Mouse (Mus musculus): Measurements from ENCODE around the gene Fam78b. TPM values are rescaled to one million over a fixed set of nuclear protein-coding genes. Genes with fewer than 3 reads are reported as not detected.

The Fam78b gene
- polyA plus RNA-seq, 1 experiment, result 0.72 TPM

GRCm38 (mm10) chr1:167024961-167025360 lies 23.7 kb downstream of the Fam78b start:
- H3K27ac ChIP-seq (ENCODE audit: insufficient read depth, low read length), result no peak overlapping the region
- no peaks in the 10 kb centered on the region for H3K4me1 ChIP-seq (ENCODE audit: control insufficient read depth, insufficient read depth, insufficient read length)
- WGBS, result 65% methylated on average over 4 of the region's 4 CpGs
- no peaks in the 10 kb centered on the region for H3K27me3 ChIP-seq (ENCODE audit: control insufficient read depth, insufficient read depth, low read length)
- no peak for DNase-seq (ENCODE audit: low read depth in 1 of 2, low spot score in 2 of 2)
- no peaks in the 10 kb centered on the region for H3K36me3 ChIP-seq (ENCODE audit: control insufficient read depth, insufficient read depth, low read length)
- TF ChIP-seq POLR2A (IDR thresholded peaks at IDR 0.05; ENCODE audit: low read depth, low read length) (no peak), CTCF (IDR thresholded peaks at IDR 0.05; ENCODE audit: extremely low read depth, insufficient read depth, insufficient read length, insufficient replicate concordance) (no peak)
- H3K4me3 ChIP-seq (ENCODE audit: extremely low read depth, insufficient read depth, insufficient read length), result no peak overlapping the region

GRCm38 (mm10) chr1:167032046-167032648 lies 30.9 kb downstream of the Fam78b start:
- H3K27ac ChIP-seq (ENCODE audit: insufficient read depth, low read length), result no peak overlapping the region
- 84% methylated on average over 13 of the region's 13 CpGs for WGBS
- no peak for TF ChIP-seq CTCF (IDR thresholded peaks at IDR 0.05; ENCODE audit: extremely low read depth, insufficient read depth, insufficient read length, insufficient replicate concordance)
- no peak for TF ChIP-seq POLR2A (IDR thresholded peaks at IDR 0.05; ENCODE audit: low read depth, low read length)
- no peak for DNase-seq (ENCODE audit: low read depth in 1 of 2, low spot score in 2 of 2)
- no peaks in the 10 kb centered on the region for H3K4me1 ChIP-seq (ENCODE audit: control insufficient read depth, insufficient read depth, insufficient read length)
- no peaks in the 10 kb centered on the region for H3K36me3 ChIP-seq (ENCODE audit: control insufficient read depth, insufficient read depth, low read length)
- H3K4me3 ChIP-seq (ENCODE audit: extremely low read depth, insufficient read depth, insufficient read length), result no peak overlapping the region
- no peaks in the 10 kb centered on the region for H3K27me3 ChIP-seq (ENCODE audit: control insufficient read depth, insufficient read depth, low read length)

- TF ChIP-seq POLR2A (IDR thresholded peaks at IDR 0.05; ENCODE audit: low read depth, low read length) (no peak), CTCF (IDR thresholded peaks at IDR 0.05; ENCODE audit: extremely low read depth, insufficient read depth, insufficient read length, insufficient replicate concordance) (no peak)
- H3K4me3 ChIP-seq (ENCODE audit: extremely low read depth, insufficient read depth, insufficient read length), result no peak overlapping the region
- no peaks in the 10 kb centered on the region for H3K27me3 ChIP-seq (ENCODE audit: control insufficient read depth, insufficient read depth, low read length)
- H3K36me3 ChIP-seq (ENCODE audit: control insufficient read depth, insufficient read depth, low read length), result no peaks in the 10 kb centered on the region
- no peaks in the 10 kb centered on the region for H3K4me1 ChIP-seq (ENCODE audit: control insufficient read depth, insufficient read depth, insufficient read length)
- 90% methylated on average over 1 of the region's 1 CpGs for WGBS
- H3K27ac ChIP-seq (ENCODE audit: insufficient read depth, low read length), result no peak overlapping the region
- no peak for DNase-seq (ENCODE audit: low read depth in 1 of 2, low spot score in 2 of 2)
Measured at GRCm38 (mm10) chr1:167034435-167034834, 33.2 kb downstream of the Fam78b start.

- 82% methylated on average over 6 of the region's 6 CpGs for WGBS
- H3K4me3 ChIP-seq (ENCODE audit: extremely low read depth, insufficient read depth, insufficient read length), result no peak overlapping the region
- H3K27me3 ChIP-seq (ENCODE audit: control insufficient read depth, insufficient read depth, low read length), result no peaks in the 10 kb centered on the region
- no peaks in the 10 kb centered on the region for H3K4me1 ChIP-seq (ENCODE audit: control insufficient read depth, insufficient read depth, insufficient read length)
- no peaks in the 10 kb centered on the region for H3K36me3 ChIP-seq (ENCODE audit: control insufficient read depth, insufficient read depth, low read length)
- DNase-seq (ENCODE audit: low read depth in 1 of 2, low spot score in 2 of 2), result no peak
- TF ChIP-seq POLR2A (IDR thresholded peaks at IDR 0.05; ENCODE audit: low read depth, low read length), result no peak
- no peak overlapping the region for H3K27ac ChIP-seq (ENCODE audit: insufficient read depth, low read length)
Measured at GRCm38 (mm10) chr1:167042558-167042957, 41.3 kb downstream of the Fam78b start.

GRCm38 (mm10) chr1:167046169-167046927 lies 45.1 kb downstream of the Fam78b start:
- Histone ChIP-seq H3K4me3 (ENCODE audit: extremely low read depth, insufficient read depth, insufficient read length) (no peak overlapping the region), H3K27me3 (ENCODE audit: control insufficient read depth, insufficient read depth, low read length) (no peaks in the 10 kb centered on the region), H3K36me3 (ENCODE audit: control insufficient read depth, insufficient read depth, low read length) (no peaks in the 10 kb centered on the region), H3K27ac (ENCODE audit: insufficient read depth, low read length) (no peak overlapping the region), H3K4me1 (ENCODE audit: control insufficient read depth, insufficient read depth, insufficient read length) (no peaks in the 10 kb centered on the region)
- DNase-seq (ENCODE audit: low read depth in 1 of 2, low spot score in 2 of 2), result no peak
- TF ChIP-seq CTCF (IDR thresholded peaks at IDR 0.05; ENCODE audit: extremely low read depth, insufficient read depth, insufficient read length, insufficient replicate concordance) (no peak), POLR2A (IDR thresholded peaks at IDR 0.05; ENCODE audit: low read depth, low read length) (no peak)
- 68% methylated on average over 10 of the region's 10 CpGs for whole genome bisulfite sequencing

- no peak for DNase-seq (ENCODE audit: low read depth in 1 of 2, low spot score in 2 of 2)
- H3K27ac ChIP-seq (ENCODE audit: insufficient read depth, low read length), result no peak overlapping the region
- H3K36me3 ChIP-seq (ENCODE audit: control insufficient read depth, insufficient read depth, low read length), result no peaks in the 10 kb centered on the region
- TF ChIP-seq CTCF (IDR thresholded peaks at IDR 0.05; ENCODE audit: extremely low read depth, insufficient read depth, insufficient read length, insufficient replicate concordance) (no peak), POLR2A (IDR thresholded peaks at IDR 0.05; ENCODE audit: low read depth, low read length) (no peak)
- H3K4me1 ChIP-seq (ENCODE audit: control insufficient read depth, insufficient read depth, insufficient read length), result no peaks in the 10 kb centered on the region
- no peak overlapping the region for H3K4me3 ChIP-seq (ENCODE audit: extremely low read depth, insufficient read depth, insufficient read length)
- 83% methylated on average over 3 of the region's 3 CpGs for WGBS
- H3K27me3 ChIP-seq (ENCODE audit: control insufficient read depth, insufficient read depth, low read length), result no peaks in the 10 kb centered on the region
Measured at GRCm38 (mm10) chr1:167050859-167051258, 49.6 kb downstream of the Fam78b start.

- Histone ChIP-seq H3K36me3 (ENCODE audit: control insufficient read depth, insufficient read depth, low read length) (no peaks in the 10 kb centered on the region), H3K4me3 (ENCODE audit: extremely low read depth, insufficient read depth, insufficient read length) (no peak overlapping the region), H3K4me1 (ENCODE audit: control insufficient read depth, insufficient read depth, insufficient read length) (no peaks in the 10 kb centered on the region), H3K27ac (ENCODE audit: insufficient read depth, low read length) (no peak overlapping the region), H3K27me3 (ENCODE audit: control insufficient read depth, insufficient read depth, low read length) (no peaks in the 10 kb centered on the region)
- WGBS, result 86% methylated on average over 7 of the region's 7 CpGs
- TF ChIP-seq POLR2A (IDR thresholded peaks at IDR 0.05; ENCODE audit: low read depth, low read length) (no peak), CTCF (IDR thresholded peaks at IDR 0.05; ENCODE audit: extremely low read depth, insufficient read depth, insufficient read length, insufficient replicate concordance) (no peak)
- DNase-seq (ENCODE audit: low read depth in 1 of 2, low spot score in 2 of 2), result no peak
Measured at GRCm38 (mm10) chr1:167054029-167054428, 52.8 kb downstream of the Fam78b start.
